Mouse (Mus musculus): ENCODE measurements around the gene A030003K21Rik. TPM values are rescaled to one million over a fixed set of nuclear protein-coding genes. Genes with fewer than 3 reads are reported as not detected.
"Not testable (repeated sequence)": the region's sequence is repeated elsewhere in the genome, so short reads cannot be mapped to it uniquely, and the experiment has no call there.

A030003K21Rik gene
- polyA plus RNA-seq, 1 experiment from 2014 or later: not detected

GRCm38 (mm10) chr1:82959870-82960385 is 16.7 kb upstream of the A030003K21Rik start, which contains the start of gene Gm47955:
TSS of gene Gm47955 (plus strand) at chr1:82960286.
- ATAC-seq (ENCODE audit: low FRiP score, low read depth): no peak
- Histone ChIP-seq H3K27ac (no peak within 1 kb of the TSS), H3K4me1 (no peaks in the 10 kb centered on the region), H3K9me3 (0 out of 2 replicates have a peak, but pooled peaks cover 5% of the 10 kb centered on the region), H3K9ac (no peak within 1 kb of the TSS), H3K36me3 (no peaks in the 10 kb centered on the region), H3K27me3 (no peaks in the 10 kb centered on the region), H3K4me3 (no peak within 1 kb of the TSS), H3K4me2 (replicated peaks) (no peak within 1 kb of the TSS)
- whole genome bisulfite sequencing: 88% methylated on average over 11 of the region's 11 CpGs

GRCm38 (mm10) chr1:82955913-82956312 is 12.7 kb upstream of the A030003K21Rik start, which contains the start of gene Gm7544:
TSS of gene Gm7544 (minus strand) at chr1:82956013.
- not testable (repeated sequence) for H3K4me2 ChIP-seq (replicated peaks); H3K27ac ChIP-seq; H3K36me3 ChIP-seq; ATAC-seq (ENCODE audit: low FRiP score, low read depth); H3K27me3 ChIP-seq; H3K4me3 ChIP-seq; H3K9me3 ChIP-seq; H3K4me1 ChIP-seq; H3K9ac ChIP-seq

GRCm38 (mm10) chr1:82948601-82949000 is 5.4 kb upstream of the A030003K21Rik start:
- H3K4me1 ChIP-seq: no peaks in the 10 kb centered on the region
- H3K4me3 ChIP-seq: no peak overlapping the region
- ATAC-seq (ENCODE audit: low FRiP score, low read depth): no peak
- H3K36me3 ChIP-seq: no peaks in the 10 kb centered on the region
- H3K9me3 ChIP-seq: no peaks in the 10 kb centered on the region
- no peaks in the 10 kb centered on the region for H3K27me3 ChIP-seq
- WGBS: 80% methylated on average over 2 of the region's 2 CpGs
- no peak overlapping the region for H3K27ac ChIP-seq
- no peak overlapping the region for H3K9ac ChIP-seq
- no peak overlapping the region for H3K4me2 ChIP-seq (replicated peaks)

- H3K9me3 ChIP-seq; H3K4me3 ChIP-seq; ATAC-seq (ENCODE audit: low FRiP score, low read depth); H3K36me3 ChIP-seq; H3K4me1 ChIP-seq; H3K9ac ChIP-seq; H3K27me3 ChIP-seq; H3K27ac ChIP-seq; H3K4me2 ChIP-seq (replicated peaks): not testable (repeated sequence)
- 89% methylated on average over 2 of the region's 2 CpGs for WGBS
Measured at GRCm38 (mm10) chr1:82946029-82946428, 2.8 kb upstream of the A030003K21Rik start.

DNA sequence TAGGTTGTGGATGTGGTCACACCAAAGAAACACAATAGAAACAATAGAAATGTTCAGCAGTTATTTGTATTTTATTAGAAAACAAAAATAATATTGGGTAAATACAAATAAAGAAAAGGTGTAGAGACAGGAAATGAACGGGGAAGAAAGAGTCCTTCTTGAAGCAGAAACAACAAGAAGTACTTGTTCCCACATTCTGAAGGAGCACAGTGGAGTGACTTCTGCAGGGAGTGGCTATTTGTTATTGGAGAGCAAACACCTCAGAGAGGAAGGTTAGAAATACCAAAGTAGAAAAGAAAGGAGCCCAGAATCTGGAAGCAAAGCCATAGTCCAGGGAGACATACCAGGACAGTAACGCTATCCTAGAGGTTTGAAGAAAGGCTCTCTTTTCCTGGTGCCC is 683 bp downstream of the A030003K21Rik start:
- not testable (repeated sequence) for H3K27ac ChIP-seq; H3K36me3 ChIP-seq; H3K4me3 ChIP-seq; H3K4me1 ChIP-seq; H3K9ac ChIP-seq; ATAC-seq (ENCODE audit: low FRiP score, low read depth); H3K4me2 ChIP-seq (replicated peaks); H3K9me3 ChIP-seq; H3K27me3 ChIP-seq
- WGBS: 92% methylated on average over 2 of the region's 2 CpGs

DNA sequence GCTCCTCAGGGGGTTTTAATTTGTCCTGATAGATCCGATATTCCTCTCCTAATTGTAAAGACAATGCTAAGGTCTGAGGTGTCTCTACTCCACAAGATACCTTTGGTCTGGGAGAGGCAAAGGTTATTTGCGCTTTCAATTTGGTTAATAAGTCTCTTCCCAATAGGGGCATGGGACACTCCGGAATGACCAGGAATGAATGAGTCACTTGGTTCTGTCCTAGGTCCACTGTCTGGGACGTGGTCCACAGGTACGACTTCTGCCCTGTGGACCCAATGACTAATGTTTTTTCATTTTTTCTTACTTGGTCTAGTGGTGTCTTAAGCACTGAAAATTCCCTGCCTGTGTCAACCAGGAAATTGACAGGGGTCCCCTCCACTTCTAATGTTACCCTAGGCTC is 4.5 kb downstream of the A030003K21Rik start:
- ATAC-seq (ENCODE audit: low FRiP score, low read depth): no peak
- Histone ChIP-seq H3K27me3 (no peaks in the 10 kb centered on the region), H3K27ac (no peak overlapping the region), H3K9me3 (peaks cover 10% of the 10 kb centered on the region; the same call in 1 of the 2 replicates), H3K9ac (no peak overlapping the region), H3K4me1 (no peaks in the 10 kb centered on the region), H3K4me3 (no peak overlapping the region), H3K4me2 (replicated peaks) (no peak overlapping the region), H3K36me3 (no peaks in the 10 kb centered on the region)
- WGBS: 93% methylated on average over 5 of the region's 5 CpGs

DNA sequence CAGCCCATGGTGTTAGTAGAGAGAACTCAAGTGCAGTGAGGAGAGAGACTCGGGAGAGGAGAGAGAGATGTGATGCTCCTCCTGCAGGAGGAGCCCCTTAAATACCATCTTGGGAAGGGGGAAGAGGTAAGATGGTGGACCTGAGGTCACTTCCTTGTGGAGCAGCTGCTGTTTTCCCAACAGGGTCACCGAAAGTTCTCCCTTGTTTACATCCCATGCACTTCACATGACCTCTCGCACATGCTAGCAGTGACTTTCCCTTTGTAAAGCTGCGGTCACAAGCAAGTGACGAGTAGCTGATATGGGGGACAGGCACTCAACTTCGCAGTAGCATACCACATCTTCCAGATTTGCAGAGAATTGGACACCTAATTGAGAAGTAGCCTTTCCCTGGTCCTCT is 11.9 kb downstream of the A030003K21Rik start, which contains the start of gene Gm6217:
Gene Gm6217, minus strand, starts transcription at position 74 of the 400 bp plus-strand sequence.
- ATAC-seq (ENCODE audit: low FRiP score, low read depth); H3K4me2 ChIP-seq (replicated peaks); H3K4me1 ChIP-seq; H3K4me3 ChIP-seq; H3K27me3 ChIP-seq; H3K27ac ChIP-seq; H3K36me3 ChIP-seq; H3K9me3 ChIP-seq; H3K9ac ChIP-seq: not testable (repeated sequence)
- no CpG with 5 or more reads among the region's 6 CpGs for WGBS

- H3K27ac ChIP-seq; ATAC-seq (ENCODE audit: low FRiP score, low read depth); H3K36me3 ChIP-seq; H3K4me1 ChIP-seq; H3K4me2 ChIP-seq (replicated peaks); H3K9me3 ChIP-seq; H3K4me3 ChIP-seq; H3K27me3 ChIP-seq; H3K9ac ChIP-seq: not testable (repeated sequence)
- 91% methylated on average over 3 of the region's 3 CpGs for WGBS
Measured at GRCm38 (mm10) chr1:82930558-82930957, 12.6 kb downstream of the A030003K21Rik start.

GRCm38 (mm10) chr1:82924650-82925049 is 18.5 kb downstream of the A030003K21Rik start, which contains the start of gene A030014E15Rik:
TSS of gene A030014E15Rik (plus strand) at chr1:82924917.
- no peaks in the 10 kb centered on the region for H3K27me3 ChIP-seq

DNA sequence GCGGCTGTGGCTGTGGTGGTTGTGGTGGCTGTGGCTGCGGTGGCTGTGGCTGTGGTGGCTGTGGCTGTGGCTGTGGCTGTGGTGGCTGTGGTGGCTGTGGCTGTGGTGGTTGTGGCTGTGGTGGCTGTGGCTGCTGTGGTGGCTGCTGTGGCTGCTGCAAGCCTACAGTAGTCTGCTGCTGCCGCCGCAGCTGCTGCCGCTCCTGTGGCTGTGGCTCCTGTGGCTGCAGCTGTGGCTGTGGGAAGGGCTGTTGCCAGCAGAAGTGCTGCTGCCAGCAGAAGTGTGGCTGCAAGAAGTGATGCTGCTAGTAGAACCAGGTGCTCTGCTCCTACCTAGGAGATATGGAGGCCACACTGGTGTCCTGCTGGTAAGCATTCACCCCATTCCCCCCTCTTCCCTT is 29.8 kb downstream of the A030003K21Rik start:
- H3K27ac ChIP-seq: not testable (repeated sequence)

More at GRCm38 (mm10) chr1:82924650-82925049, 18.5 kb downstream of the A030003K21Rik start, which contains the start of gene A030014E15Rik:
- WGBS: 55% methylated on average over 2 of the region's 6 CpGs
- Histone ChIP-seq H3K27ac (no peak within 1 kb of the TSS), H3K9me3 (no peaks in the 10 kb centered on the region), H3K36me3 (no peaks in the 10 kb centered on the region), H3K4me2 (replicated peaks) (no peak within 1 kb of the TSS), H3K4me1 (no peaks in the 10 kb centered on the region), H3K4me3 (no peak within 1 kb of the TSS), H3K9ac (no peak within 1 kb of the TSS)
- ATAC-seq (ENCODE audit: low FRiP score, low read depth): no peak

DNA sequence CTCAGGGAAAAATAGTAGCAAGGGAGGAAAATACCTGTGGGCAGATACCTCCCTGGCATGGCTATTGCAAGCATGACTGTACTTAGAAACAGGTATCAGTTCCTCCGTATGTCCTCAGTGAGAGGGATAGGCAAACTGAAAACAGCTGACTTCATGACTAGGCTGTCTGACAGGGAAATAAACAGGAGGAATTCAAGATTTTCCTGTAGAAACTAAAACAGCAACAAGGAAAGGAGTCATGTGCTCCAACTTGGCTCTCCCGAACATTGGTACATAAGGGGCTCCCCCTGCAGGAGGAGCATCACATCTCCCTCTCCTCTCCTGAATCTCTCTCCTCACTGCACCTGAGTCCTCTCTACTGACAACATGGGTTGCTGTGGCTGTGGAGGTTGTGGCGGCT is 30.2 kb downstream of the A030003K21Rik start, which contains the start of gene A030005L19Rik:
Gene A030005L19Rik, plus strand, starts transcription at position 301 of the 400 bp plus-strand sequence.
- no peaks in the 10 kb centered on the region; the same call in 1 of the 2 replicates for H3K9me3 ChIP-seq
- no peak within 1 kb of the TSS for H3K9ac ChIP-seq
- no peaks in the 10 kb centered on the region for H3K4me1 ChIP-seq
- H3K4me2 ChIP-seq (replicated peaks): no peak within 1 kb of the TSS
- H3K36me3 ChIP-seq: no peaks in the 10 kb centered on the region
- no peaks in the 10 kb centered on the region for H3K27me3 ChIP-seq
- no peak within 1 kb of the TSS for H3K27ac ChIP-seq
- H3K4me3 ChIP-seq: no peak within 1 kb of the TSS
- WGBS: 91% methylated on average over 3 of the region's 3 CpGs
- no peak for ATAC-seq (ENCODE audit: low FRiP score, low read depth)

More for the DNA sequence above, 29.8 kb downstream of the A030003K21Rik start:
- H3K27me3 ChIP-seq; H3K9me3 ChIP-seq; H3K9ac ChIP-seq; H3K36me3 ChIP-seq; H3K4me3 ChIP-seq; H3K4me1 ChIP-seq; H3K4me2 ChIP-seq (replicated peaks); ATAC-seq (ENCODE audit: low FRiP score, low read depth): not testable (repeated sequence)
- WGBS: 89% methylated on average over 5 of the region's 5 CpGs

DNA sequence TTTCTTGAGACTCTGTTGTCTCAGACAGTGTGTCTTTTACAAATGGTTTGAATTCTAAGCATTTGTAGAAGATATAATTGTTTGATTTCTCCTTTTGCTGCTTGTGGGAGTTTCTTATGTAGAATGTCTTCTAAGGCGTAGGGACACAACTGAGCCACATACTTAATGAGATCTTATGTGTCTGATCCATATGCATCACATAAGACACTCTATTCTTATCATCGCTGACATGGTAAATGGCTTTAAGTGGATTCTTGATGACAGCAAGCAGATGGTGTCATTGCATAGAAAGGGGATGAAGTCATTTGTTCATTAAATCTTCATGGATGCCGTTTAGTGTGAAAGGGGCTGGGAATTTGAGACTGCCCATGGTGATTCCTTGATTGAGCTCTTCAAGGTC is 37.3 kb downstream of the A030003K21Rik start:
- Histone ChIP-seq H3K36me3 (peaks cover 14% of the 10 kb centered on the region), H3K4me3 (no peak overlapping the region), H3K27me3 (no peaks in the 10 kb centered on the region), H3K4me1 (no peaks in the 10 kb centered on the region), H3K9me3 (no peaks in the 10 kb centered on the region), H3K27ac (no peak overlapping the region), H3K9ac (no peak overlapping the region), H3K4me2 (replicated peaks) (no peak overlapping the region)
- no peak for ATAC-seq (ENCODE audit: low FRiP score, low read depth)
- 86% methylated on average over 3 of the region's 3 CpGs for WGBS

DNA sequence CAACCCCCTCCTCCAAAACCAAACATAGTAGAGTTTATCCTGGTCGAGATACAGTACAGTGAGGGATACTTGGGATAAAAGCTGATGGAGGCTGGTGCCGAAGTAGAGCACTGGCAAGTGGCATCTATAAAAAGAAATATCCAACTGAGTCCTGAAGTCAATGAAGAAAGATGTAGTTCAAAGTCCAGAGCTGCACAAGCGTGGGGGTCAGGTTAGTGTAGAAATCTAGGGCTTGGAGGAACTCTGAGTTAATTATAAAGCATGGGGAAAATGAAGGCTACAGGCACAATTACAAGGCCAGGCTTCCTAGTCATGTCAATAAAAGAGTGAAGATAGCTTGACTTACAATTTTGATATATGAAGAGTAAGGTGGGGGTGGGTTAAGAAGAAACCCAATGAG is 42.0 kb downstream of the A030003K21Rik start:
- no peak for ATAC-seq (ENCODE audit: low FRiP score, low read depth)
- no peak overlapping the region for H3K4me3 ChIP-seq
- WGBS: 92% methylated on average over 3 of the region's 3 CpGs
- no peaks in the 10 kb centered on the region for H3K9me3 ChIP-seq
- H3K36me3 ChIP-seq: peaks cover 29% of the 10 kb centered on the region
- no peak overlapping the region for H3K4me2 ChIP-seq (replicated peaks)
- H3K4me1 ChIP-seq: no peaks in the 10 kb centered on the region
- H3K9ac ChIP-seq: no peak overlapping the region
- no peaks in the 10 kb centered on the region for H3K27me3 ChIP-seq
- no peak overlapping the region for H3K27ac ChIP-seq
